Mouse (Mus musculus): ENCODE results near the gene Nr2c2.

- TF ChIP-seq CTCF (IDR thresholded peaks at IDR 0.05; ENCODE audit: low read depth) (no peak), EP300 (IDR thresholded peaks at IDR 0.05; ENCODE audit: low read depth) (no peak)
Measured at GRCm38 (mm10) chr6:92124547-92124946, 33.4 kb downstream of the Nr2c2 start.

Data from liver, postnatal 0 days (tissue).